Mouse (Mus musculus): ENCODE data around the gene Camkmt. TPM values are rescaled to one million over a fixed set of nuclear protein-coding genes. Genes with fewer than 3 reads are reported as not detected.

The Camkmt gene
- polyA plus RNA-seq, 1 experiment from 2014 or later = 20.4 TPM

DNA sequence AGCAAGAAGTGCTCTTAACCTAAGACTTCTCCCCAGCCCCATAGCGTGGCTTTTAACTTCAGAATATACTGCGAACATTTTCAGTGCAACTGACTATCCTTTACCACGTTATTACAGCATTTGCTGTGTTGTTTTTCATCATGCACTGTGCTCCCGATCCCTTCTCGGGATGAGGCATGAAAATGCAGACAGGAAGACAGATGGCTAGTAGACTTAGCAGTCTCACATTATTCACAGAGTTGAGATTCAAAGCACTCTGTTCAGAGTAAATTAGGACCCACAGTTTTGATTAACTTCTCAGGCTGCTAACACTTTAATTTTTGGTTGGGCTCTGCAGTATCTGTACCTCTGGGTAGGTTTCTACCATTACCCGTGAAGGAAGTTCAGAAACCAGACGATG, 189.4 kb downstream of the Camkmt start:
- Histone ChIP-seq H3K27ac (no peak overlapping the region), H3K9me3 (ENCODE audit: control insufficient read depth, low read length) (no peaks in the 10 kb centered on the region), H3K9ac (no peak overlapping the region), H3K36me3 (replicated peaks; ENCODE audit: control insufficient read depth, insufficient read depth) (no peaks in the 10 kb centered on the region), H3K4me3 (replicated peaks; ENCODE audit: low read length) (no peak overlapping the region), H3K27me3 (ENCODE audit: control insufficient read depth, insufficient read depth, low read length) (no peaks in the 10 kb centered on the region), H3K4me2 (replicated peaks) (no peak overlapping the region), H3K4me1 (replicated peaks; ENCODE audit: control insufficient read depth, insufficient read depth, low read length) (no peaks in the 10 kb centered on the region)
- WGBS = 86% methylated on average over 7 of the region's 7 CpGs
- ATAC-seq (ENCODE audit: low FRiP score) = no peak
- DNase-seq (ENCODE audit: low spot score) = no peak

DNA sequence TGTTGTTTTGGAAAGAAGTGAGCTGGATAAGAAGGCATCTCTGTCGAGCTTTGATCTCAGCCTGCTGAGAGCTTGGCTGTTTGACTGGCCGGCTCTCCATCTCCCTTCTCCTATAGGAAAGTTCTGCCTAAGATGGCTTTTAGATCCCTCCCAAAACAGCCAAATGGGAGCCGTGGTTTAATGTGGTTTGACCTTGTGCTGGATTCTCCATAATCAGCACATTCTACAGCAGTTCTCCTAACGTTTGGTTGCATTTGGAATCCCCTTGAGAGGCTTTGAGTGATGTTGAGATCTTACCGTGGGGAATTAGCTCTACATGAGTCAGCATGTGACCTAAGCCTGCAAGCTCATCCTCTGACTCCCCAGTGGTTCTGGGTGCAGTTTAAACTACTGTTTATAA, 192.1 kb downstream of the Camkmt start:
- Histone ChIP-seq H3K9me3 (ENCODE audit: control insufficient read depth, low read length) (no peaks in the 10 kb centered on the region), H3K9ac (no peak overlapping the region), H3K36me3 (replicated peaks; ENCODE audit: control insufficient read depth, insufficient read depth) (no peaks in the 10 kb centered on the region), H3K27ac (no peak overlapping the region), H3K4me2 (replicated peaks) (no peak overlapping the region), H3K27me3 (ENCODE audit: control insufficient read depth, insufficient read depth, low read length) (no peaks in the 10 kb centered on the region), H3K4me1 (replicated peaks; ENCODE audit: control insufficient read depth, insufficient read depth, low read length) (no peaks in the 10 kb centered on the region), H3K4me3 (replicated peaks; ENCODE audit: low read length) (no peak overlapping the region)
- WGBS = 78% methylated on average over 5 of the region's 5 CpGs
- no peak for DNase-seq (ENCODE audit: low spot score)
- ATAC-seq (ENCODE audit: low FRiP score) = no peak

DNA sequence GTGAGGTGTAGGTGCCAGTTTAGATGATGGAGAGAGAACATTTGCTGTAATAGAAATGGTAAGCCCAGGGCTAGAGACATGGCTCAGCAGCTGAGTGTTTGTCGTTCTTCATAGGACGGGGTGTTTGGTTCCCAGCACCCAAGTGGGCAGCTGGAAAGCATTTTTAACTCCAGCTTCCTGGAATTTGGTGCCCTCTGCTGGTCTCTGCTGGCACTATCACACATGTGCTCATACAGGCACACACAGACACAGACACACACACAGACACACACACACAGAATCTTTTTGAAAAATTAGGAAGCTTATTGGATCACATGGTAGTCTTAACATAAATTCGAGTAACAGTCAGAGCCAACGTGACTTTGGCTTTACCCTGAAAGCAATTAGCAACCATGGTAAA, 200.8 kb downstream of the Camkmt start:
- no peaks in the 10 kb centered on the region for H3K9me3 ChIP-seq (ENCODE audit: control insufficient read depth, low read length)
- no peaks in the 10 kb centered on the region for H3K36me3 ChIP-seq (replicated peaks; ENCODE audit: control insufficient read depth, insufficient read depth)
- H3K27me3 ChIP-seq (ENCODE audit: control insufficient read depth, insufficient read depth, low read length) = no peaks in the 10 kb centered on the region
- no peak overlapping the region for H3K9ac ChIP-seq
- H3K4me3 ChIP-seq (replicated peaks; ENCODE audit: low read length) = no peak overlapping the region
- DNase-seq (ENCODE audit: low spot score) (no peak), ATAC-seq (ENCODE audit: low FRiP score) (no peak)
- WGBS = 91% methylated on average over 4 of the region's 4 CpGs
- no peak overlapping the region for H3K4me2 ChIP-seq (replicated peaks)
- H3K4me1 ChIP-seq (replicated peaks; ENCODE audit: control insufficient read depth, insufficient read depth, low read length) = 0 out of 2 replicates have a peak, but pooled peaks cover 4% of the 10 kb centered on the region
- no peak overlapping the region for H3K27ac ChIP-seq

DNA sequence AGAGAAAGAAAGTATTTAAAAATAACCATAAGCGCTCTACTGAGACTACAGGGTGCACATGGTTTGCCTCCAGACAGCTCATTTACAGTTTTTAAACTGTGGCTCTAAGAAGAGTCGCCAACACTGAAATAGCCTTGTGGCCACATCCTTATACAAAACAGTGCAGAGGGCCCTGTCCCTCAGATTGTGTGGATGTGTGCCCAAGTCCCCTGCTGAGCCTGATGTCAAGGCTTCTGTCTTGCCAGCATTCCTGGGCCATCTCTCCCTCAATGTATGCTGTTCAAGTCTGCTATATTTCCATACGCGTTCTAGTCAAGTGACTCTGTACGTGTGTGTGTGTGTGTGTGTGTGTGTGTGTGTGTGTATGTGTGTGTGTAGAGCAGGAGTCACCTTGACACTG, 201.2 kb downstream of the Camkmt start:
- ATAC-seq (ENCODE audit: low FRiP score) = no peak
- WGBS = 88% methylated on average over 5 of the region's 5 CpGs

DNA sequence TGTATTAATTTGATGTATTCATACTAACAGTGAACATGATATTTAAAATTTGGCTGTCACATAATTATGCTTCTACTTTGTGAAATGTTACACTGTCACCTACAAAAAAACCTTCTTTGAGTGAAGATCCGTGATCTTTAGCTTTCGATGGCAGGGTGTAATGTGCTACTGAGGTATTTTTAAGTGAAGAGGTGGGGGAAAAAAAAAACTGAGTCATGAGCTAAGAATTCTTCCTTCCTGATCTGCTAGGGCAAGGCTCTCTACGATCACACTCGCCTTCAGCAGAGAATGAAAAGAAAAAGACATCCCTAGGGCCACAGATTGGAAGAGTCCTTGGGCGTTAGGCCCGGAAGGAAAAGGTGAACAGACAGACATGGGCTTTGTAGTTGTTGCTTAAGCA, 201.9 kb downstream of the Camkmt start:
- Histone ChIP-seq H3K9me3 (ENCODE audit: control insufficient read depth, low read length) (no peaks in the 10 kb centered on the region), H3K9ac (no peak overlapping the region), H3K4me3 (replicated peaks; ENCODE audit: low read length) (no peak overlapping the region), H3K27me3 (ENCODE audit: control insufficient read depth, insufficient read depth, low read length) (no peaks in the 10 kb centered on the region), H3K4me1 (replicated peaks; ENCODE audit: control insufficient read depth, insufficient read depth, low read length) (0 out of 2 replicates have a peak, but pooled peaks cover 4% of the 10 kb centered on the region), H3K4me2 (replicated peaks) (no peak overlapping the region), H3K27ac (no peak overlapping the region), H3K36me3 (replicated peaks; ENCODE audit: control insufficient read depth, insufficient read depth) (no peaks in the 10 kb centered on the region)
- 84% methylated on average over 6 of the region's 6 CpGs for WGBS
- no peak for DNase-seq (ENCODE audit: low spot score)
- no peak for ATAC-seq (ENCODE audit: low FRiP score)

More for the DNA sequence above, 201.2 kb downstream of the Camkmt start:
- Histone ChIP-seq H3K9me3 (ENCODE audit: control insufficient read depth, low read length) (no peaks in the 10 kb centered on the region), H3K27me3 (ENCODE audit: control insufficient read depth, insufficient read depth, low read length) (no peaks in the 10 kb centered on the region), H3K9ac (no peak overlapping the region), H3K4me1 (replicated peaks; ENCODE audit: control insufficient read depth, insufficient read depth, low read length) (0 out of 2 replicates have a peak, but pooled peaks cover 4% of the 10 kb centered on the region), H3K4me3 (replicated peaks; ENCODE audit: low read length) (no peak overlapping the region), H3K36me3 (replicated peaks; ENCODE audit: control insufficient read depth, insufficient read depth) (no peaks in the 10 kb centered on the region), H3K27ac (no peak overlapping the region), H3K4me2 (replicated peaks) (no peak overlapping the region)
- DNase-seq (ENCODE audit: low spot score) = no peak

DNA sequence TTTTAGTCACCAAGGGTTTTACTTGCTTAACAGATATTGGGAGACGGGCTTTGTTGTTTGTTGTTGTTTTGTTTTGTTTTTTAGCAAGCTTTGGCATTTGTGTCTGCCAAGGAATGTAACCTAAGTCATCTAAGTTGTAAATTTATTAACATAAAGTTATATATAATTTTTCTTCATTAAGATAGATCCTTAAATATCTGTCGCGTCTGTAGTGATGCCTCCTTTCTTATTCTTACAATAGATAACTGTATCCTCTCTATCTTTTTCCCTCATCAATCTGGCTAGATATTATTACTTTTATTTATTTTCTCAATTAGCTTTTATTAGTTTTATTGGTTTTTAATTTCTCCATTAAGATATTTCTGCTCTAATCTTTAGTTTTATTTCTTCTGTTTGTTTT, 213.3 kb downstream of the Camkmt start:
- H3K9me3 ChIP-seq (ENCODE audit: control insufficient read depth, low read length) = peaks cover 4% of the 10 kb centered on the region
- no peaks in the 10 kb centered on the region for H3K4me1 ChIP-seq (replicated peaks; ENCODE audit: control insufficient read depth, insufficient read depth, low read length)
- no peak for ATAC-seq (ENCODE audit: low FRiP score)
- H3K27ac ChIP-seq = no peak overlapping the region
- H3K27me3 ChIP-seq (ENCODE audit: control insufficient read depth, insufficient read depth, low read length) = no peaks in the 10 kb centered on the region
- WGBS = 97% methylated on average over 3 of the region's 3 CpGs
- no peak overlapping the region for H3K9ac ChIP-seq
- no peak for DNase-seq (ENCODE audit: low spot score)
- H3K36me3 ChIP-seq (replicated peaks; ENCODE audit: control insufficient read depth, insufficient read depth) = no peaks in the 10 kb centered on the region
- no peak overlapping the region for H3K4me2 ChIP-seq (replicated peaks)
- no peak overlapping the region for H3K4me3 ChIP-seq (replicated peaks; ENCODE audit: low read length)

DNA sequence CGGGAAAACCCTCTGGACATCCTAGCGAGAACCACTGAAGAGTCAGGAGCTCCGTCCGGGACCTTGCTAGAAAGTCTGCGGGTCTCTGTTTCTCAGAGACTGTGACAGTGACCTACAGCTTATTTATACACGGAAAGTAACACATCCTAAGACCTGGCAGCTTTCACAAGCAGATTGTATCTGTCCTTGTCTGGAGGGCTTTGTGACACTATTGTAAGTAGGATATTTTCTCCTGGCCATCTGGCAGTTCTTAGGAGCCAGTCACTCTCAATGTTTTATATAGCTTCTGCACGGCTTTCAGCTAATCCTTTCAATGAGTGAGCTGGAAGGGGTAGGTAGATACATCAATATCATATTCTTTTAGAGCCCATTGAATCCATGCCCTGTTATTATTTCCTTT, 218.2 kb downstream of the Camkmt start:
- DNase-seq (ENCODE audit: low spot score) (no peak), ATAC-seq (ENCODE audit: low FRiP score) (no peak)
- H3K27ac ChIP-seq = no peak overlapping the region
- H3K27me3 ChIP-seq (ENCODE audit: control insufficient read depth, insufficient read depth, low read length) = no peaks in the 10 kb centered on the region
- H3K9me3 ChIP-seq (ENCODE audit: control insufficient read depth, low read length) = peaks cover under 1% of the 10 kb centered on the region
- H3K4me1 ChIP-seq (replicated peaks; ENCODE audit: control insufficient read depth, insufficient read depth, low read length) = no peaks in the 10 kb centered on the region
- H3K36me3 ChIP-seq (replicated peaks; ENCODE audit: control insufficient read depth, insufficient read depth) = no peaks in the 10 kb centered on the region
- no peak overlapping the region for H3K4me2 ChIP-seq (replicated peaks)
- H3K9ac ChIP-seq = no peak overlapping the region
- no peak overlapping the region for H3K4me3 ChIP-seq (replicated peaks; ENCODE audit: low read length)
- WGBS = 78% methylated on average over 7 of the region's 7 CpGs

DNA sequence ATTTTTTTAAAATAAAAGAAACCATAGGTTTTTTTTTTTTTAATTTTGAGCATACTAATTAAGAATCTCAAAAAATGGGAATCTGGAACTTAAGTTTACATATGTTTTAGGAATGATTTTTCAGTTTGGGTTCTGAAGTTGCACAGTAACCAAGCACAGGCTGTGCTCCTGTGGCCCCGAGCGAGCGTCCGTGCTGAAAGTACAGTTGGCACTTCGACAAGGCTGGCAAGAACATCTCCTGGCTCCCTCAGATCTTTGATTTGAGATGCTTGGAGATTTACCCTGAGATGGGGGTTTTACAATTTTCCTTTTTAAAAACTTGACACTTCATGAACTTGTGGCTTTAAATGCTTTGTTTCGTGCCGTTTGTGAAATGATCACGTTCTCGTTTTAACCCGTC, 218.7 kb downstream of the Camkmt start:
- H3K4me1 ChIP-seq (replicated peaks; ENCODE audit: control insufficient read depth, insufficient read depth, low read length) = no peaks in the 10 kb centered on the region
- no peaks in the 10 kb centered on the region for H3K36me3 ChIP-seq (replicated peaks; ENCODE audit: control insufficient read depth, insufficient read depth)
- 93% methylated on average over 10 of the region's 10 CpGs for WGBS
- H3K4me2 ChIP-seq (replicated peaks) = no peak overlapping the region
- H3K27me3 ChIP-seq (ENCODE audit: control insufficient read depth, insufficient read depth, low read length) = no peaks in the 10 kb centered on the region
- no peaks in the 10 kb centered on the region for H3K9me3 ChIP-seq (ENCODE audit: control insufficient read depth, low read length)
- no peak overlapping the region for H3K27ac ChIP-seq
- ATAC-seq (ENCODE audit: low FRiP score) (no peak), DNase-seq (ENCODE audit: low spot score) (no peak)
- no peak overlapping the region for H3K4me3 ChIP-seq (replicated peaks; ENCODE audit: low read length)
- H3K9ac ChIP-seq = no peak overlapping the region

DNA sequence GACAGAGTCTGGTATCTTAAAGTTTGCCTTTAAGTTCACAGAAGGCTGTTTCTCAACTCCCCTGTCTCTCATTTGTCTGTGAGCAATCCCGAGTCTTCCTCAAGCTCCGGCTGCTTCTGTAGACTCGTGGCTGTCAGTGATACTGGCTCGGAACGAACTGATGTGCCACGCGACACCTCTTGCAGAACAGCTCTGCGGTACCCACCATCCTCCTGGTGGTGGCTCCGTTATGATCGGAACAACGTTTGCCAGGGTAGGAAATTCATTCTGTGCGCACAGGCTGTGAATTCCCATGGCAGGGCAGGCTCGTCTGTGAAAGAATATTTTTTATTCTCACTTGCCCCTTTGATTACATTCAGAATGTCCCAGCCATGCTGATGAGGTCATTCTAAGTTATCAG, 221.0 kb downstream of the Camkmt start:
- Histone ChIP-seq H3K9me3 (ENCODE audit: control insufficient read depth, low read length) (no peaks in the 10 kb centered on the region), H3K4me1 (replicated peaks; ENCODE audit: control insufficient read depth, insufficient read depth, low read length) (no peaks in the 10 kb centered on the region), H3K4me2 (replicated peaks) (no peak overlapping the region), H3K27ac (no peak overlapping the region), H3K36me3 (replicated peaks; ENCODE audit: control insufficient read depth, insufficient read depth) (no peaks in the 10 kb centered on the region), H3K4me3 (replicated peaks; ENCODE audit: low read length) (no peak overlapping the region), H3K9ac (no peak overlapping the region), H3K27me3 (ENCODE audit: control insufficient read depth, insufficient read depth, low read length) (no peaks in the 10 kb centered on the region)
- WGBS = 61% methylated on average over 13 of the region's 13 CpGs
- no peak for ATAC-seq (ENCODE audit: low FRiP score)
- DNase-seq (ENCODE audit: low spot score) = no peak

DNA sequence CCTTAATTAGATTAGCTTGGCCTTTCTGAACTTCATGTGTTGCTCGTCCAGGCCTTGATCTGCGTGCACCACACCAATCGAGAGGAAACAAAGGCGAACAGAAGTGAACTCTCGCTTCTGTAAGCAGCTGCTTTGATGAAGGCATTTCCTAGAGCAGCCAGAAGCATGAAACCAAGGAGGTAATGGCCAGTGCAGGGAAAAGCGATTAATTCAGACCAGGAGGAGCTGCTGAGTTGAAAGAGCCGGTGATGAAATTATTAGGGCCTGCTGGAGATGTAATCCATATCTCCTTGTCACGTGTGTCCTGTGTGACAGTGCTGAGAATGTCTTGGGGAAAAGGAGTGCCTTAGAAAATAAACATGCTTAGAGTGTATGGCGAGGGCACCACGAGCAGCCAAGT, 228.0 kb downstream of the Camkmt start:
- H3K27ac ChIP-seq = no peak overlapping the region
- H3K27me3 ChIP-seq (ENCODE audit: control insufficient read depth, insufficient read depth, low read length) = no peaks in the 10 kb centered on the region
- H3K36me3 ChIP-seq (replicated peaks; ENCODE audit: control insufficient read depth, insufficient read depth) = no peaks in the 10 kb centered on the region
- H3K4me2 ChIP-seq (replicated peaks) = no peak overlapping the region
- no peaks in the 10 kb centered on the region for H3K9me3 ChIP-seq (ENCODE audit: control insufficient read depth, low read length)
- 71% methylated on average over 10 of the region's 10 CpGs for WGBS
- DNase-seq (ENCODE audit: low spot score) (no peak), ATAC-seq (ENCODE audit: low FRiP score) (no peak)
- H3K4me1 ChIP-seq (replicated peaks; ENCODE audit: control insufficient read depth, insufficient read depth, low read length) = no peaks in the 10 kb centered on the region
- no peak overlapping the region for H3K4me3 ChIP-seq (replicated peaks; ENCODE audit: low read length)
- no peak overlapping the region for H3K9ac ChIP-seq
